Mouse (Mus musculus) embryo, embryonic 9.5 days (tissue): Measurements from ENCODE around the gene Mrgprg.

ENCODE experiments used
- DNase-seq: peaks from one replicate; pipeline ENCODE4 v3.0.0-alpha.2; 2017; ENCODE audit errors: extremely low spot score

Mrgprg gene

DNA sequence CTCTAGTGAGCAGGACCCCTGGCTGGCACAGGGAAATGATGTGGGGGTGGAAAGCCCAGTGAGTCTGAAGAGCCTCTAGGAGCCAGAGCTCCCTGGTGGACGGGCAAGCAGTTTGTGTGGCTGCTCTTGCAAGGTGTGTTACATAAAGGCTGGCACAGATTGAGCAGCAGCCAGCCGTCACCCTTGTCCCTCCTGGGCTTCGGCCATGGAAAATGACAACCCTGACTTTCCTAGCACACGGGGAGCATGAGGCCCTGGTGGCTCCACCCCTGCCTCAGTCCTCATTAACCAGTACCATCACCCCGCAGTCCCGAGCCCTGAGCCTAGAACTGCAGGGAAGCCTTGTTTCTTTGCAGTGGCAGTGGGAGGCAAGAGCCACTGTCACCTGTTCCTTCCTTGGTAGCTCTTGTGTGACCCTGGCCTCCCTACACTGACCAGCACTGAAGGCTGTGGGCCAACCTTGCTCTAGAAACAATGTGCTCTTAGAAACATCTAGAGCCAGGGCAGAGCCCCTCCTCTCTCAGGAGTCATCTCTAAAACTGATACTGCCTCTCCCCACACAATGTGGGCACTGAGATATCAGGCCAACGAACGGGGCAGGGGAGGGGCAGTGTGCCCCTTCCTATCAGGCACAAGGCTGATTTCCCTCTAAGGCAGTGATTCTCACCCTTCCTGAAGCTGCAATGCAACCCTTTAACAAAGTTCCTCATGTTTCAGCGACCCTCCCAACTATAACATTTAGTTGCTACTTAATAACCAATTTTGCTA is 11.3 kb downstream of the Mrgprg start:
- no peak for DNase-seq

DNA sequence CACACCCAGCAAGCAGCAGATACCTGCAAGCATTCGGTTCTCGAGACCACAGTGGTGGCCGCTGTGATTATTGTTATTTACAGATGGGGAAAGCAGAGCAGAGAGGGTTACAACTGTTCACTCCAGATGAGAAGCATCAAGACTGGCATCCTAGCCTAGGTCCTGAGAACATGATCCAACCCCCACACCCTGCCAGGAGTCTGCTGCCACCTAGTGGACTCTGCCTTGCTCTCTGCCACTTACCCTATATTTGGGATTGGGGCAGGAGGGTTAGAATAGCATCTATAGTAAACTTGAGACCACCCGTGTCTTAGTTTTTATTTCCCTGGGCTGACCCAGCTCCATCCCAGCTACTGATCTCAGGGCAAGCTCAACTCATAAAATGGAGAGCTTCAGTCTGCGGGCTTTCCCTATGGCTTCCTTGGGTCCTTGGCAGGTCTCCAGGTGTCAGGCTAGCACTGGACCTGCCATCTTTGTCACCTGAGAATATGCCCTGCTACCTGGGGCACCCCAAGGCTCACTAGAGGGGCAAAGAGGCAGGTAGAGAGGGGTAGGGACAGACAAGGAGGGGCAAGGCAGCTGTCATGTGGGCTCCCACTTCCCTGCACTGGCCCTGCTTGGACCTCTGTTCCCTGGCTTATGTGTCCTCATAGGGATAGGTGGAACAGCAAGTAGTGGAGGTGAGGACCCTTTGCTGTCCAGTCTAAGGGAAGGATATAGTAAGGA is 12.6 kb downstream of the Mrgprg start:
- DNase-seq = peak; percentile 54

DNA sequence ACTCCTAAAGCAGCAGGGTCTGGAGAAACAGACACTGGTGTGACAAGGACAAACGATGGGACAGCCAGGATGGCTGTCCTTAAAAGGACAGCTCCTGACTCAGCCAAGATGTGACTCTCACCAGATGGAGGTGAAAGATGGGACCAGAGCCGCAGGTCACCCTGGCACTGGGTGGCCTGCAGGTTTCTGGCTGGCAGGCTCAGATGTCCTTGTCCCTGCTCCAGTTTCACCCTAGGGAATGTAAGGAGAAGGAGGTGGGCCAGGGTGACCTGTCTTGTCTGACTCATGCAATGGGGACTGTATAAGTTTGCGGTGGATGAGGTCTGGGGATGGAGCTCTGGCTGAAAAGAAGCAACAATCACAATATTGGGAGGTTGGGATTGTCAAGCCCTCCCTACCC is 14.2 kb downstream of the Mrgprg start:
- no peak for DNase-seq

DNA sequence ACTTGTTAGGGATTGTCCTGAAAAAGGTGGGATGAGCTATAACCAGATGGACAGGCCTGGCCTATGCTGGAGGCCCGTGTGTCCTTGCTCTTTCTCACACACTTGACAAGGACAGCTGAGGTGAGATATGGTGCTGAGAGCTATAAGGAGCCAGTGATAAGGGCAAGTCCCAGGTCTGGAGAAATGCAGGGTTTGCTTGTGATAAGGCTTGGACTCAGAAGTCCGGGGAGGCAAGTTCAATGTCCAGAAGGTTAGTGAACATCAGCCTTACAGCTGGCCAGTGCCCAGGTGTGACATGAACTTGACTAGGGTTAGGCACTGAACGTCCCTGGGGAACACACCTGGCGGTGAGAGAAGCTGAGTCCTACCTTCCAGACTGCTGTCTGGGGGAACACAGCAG is 14.7 kb downstream of the Mrgprg start:
- DNase-seq = no peak

DNA sequence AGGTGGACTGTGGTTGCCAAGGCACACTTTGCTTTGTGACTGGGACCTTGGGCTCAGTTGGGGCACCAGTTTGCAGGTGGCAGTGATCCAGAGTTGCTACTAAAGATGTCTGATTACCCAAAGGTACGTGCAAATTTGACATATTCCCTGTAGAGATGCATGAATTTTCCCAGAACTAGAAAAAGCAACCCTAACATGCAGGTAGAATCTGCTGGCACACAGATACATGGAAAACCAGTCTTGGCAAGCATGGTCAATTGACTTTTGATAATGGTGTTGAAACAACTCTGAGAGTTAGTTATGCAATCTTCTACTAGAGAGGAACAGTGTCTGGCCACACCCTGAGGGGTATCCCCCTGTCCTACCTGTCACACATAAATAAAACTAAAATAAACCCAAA is 15.4 kb downstream of the Mrgprg start:
- no peak for DNase-seq

DNA sequence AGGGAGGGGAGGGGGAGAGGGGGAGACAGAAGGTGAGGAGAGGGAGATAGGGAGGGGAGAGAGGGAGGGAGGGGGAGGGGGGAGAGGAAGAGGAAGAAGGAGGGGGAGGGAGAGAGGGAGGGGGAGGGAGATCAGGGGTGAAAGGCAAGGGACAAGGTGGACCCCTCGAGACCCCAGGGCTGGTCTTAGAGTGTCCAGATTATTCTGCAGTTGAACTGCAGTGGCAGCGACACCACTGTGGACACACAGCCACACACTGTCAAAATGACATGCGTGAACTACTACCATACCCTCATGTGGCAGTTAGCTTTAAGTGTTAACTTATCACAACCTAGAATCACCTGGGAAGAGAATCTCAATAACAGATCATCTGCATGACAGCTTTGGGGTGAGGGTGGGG is 17.7 kb downstream of the Mrgprg start:
- DNase-seq = no peak

DNA sequence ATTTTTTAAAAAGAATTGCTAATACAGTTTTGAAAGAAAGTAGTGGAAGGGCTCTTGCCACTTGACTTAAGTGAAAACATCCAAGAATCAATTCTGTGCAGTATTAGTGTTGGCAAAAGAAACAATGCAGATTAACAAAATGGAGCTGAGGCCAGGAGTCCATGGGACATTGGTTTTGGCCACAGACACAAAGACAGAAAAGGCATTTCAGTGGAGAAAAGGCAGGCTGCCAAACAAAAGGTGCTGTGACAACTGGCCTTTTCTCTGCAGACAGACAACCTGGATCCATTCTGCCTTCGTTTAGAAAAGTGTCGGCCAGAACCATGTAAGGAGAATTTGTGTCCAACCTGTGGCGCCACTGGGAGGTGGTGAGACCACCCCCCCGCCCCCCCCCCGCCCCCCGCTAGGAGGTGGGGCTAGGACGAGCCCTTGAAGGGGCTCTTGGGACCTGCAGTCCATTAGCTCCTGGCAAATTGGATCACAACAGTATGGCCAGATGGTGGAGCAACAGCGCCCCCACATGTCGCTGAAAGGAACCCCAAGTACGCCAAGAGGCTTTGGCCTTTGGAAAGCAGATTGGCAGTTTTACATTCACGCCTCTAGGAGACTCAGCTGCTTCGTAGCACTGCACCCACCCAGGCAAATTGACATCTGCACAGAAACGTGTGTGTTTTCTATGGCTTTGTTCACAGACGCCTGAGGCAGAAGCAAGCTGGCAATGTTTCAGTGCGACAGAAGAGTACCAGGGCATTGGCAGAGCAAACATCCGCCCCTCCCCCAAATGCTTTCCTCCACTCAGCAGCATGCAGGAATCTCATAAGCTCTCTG is 18.5 kb downstream of the Mrgprg start:
- peak; percentile 90 for DNase-seq

DNA sequence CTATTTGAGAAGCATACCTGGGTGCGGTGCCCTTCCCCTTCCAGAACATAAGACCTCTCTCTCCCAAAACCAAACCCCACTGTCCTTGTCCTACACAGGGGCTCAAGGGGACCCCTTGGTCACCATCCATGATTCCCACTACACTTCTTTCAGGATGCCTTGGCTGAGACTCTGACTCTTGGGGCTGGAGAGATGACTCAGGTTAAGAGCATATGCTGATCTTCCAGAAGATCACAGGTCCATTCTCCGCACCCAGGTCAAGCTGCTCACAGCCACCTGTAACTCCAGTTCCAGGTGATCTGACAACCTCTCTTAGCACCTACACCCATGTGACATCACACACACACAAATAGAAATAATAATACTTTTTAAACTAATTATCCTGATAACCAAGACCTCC is 26.1 kb downstream of the Mrgprg start:
- no peak for DNase-seq

DNA sequence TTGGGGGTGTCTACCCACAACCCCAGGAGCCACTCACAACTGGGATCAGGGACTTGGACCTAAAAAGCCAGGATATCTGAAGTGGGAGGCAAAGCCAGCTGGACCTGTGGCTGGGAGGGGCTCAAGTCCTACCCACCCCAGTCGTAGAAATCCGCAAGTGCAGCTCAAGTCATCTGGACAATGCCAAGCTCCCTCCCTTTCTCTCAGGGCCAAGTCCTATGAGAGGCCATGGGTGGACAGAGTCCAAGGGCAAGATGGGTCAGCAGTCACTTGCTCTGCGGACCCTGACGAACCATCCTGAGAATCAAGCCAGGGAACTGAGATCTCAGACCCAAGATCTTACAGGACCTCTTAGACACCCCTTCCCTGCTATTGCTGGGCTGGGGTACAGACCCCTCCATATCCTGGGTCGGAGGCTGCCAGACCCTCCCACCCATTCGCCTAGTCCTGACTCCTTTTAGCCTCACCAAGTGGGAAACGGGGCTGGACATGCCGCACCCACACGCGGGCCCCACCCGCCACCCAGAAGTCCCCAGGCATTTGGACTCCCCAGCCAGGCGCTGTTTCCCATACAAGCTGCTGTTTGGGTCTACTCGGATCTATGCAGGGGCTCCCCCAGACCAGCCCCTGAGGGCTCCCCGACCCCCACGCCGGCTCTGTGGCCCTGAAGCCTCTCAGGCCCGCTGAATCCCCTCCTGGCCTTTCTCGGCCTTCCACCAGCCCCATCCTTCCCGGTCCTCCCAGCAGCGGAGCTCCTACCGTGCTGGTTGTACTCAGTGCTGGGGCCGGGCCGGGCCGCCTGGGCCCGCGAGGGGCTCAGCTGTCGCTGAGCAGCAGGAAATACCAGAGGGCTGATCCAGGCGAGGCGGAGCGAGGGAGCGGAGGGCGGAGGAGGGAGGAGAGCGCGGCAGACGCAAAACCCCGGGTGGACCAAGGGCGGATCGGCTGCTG is 27.0 kb downstream of the Mrgprg start:
- peak; percentile 84 for DNase-seq

DNA sequence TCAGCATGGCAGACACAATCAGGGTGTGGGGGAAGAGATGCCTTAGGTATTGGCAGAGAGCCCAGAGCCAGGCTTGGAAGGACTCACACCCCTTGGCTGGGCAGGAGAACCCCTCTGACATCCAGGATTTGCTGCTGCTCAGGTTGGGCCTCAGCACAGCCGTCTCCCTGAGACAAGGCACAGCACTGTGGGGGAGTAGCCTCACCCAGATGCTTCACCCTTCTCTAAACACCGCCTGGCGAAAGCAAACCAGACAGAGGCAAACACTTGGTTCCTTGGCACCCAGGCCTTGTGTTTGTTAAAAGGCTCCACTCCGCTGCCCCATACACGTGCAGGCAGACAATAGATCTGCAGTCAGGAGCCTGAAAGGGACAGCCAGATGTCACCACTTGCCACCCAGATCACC is 28.2 kb downstream of the Mrgprg start:
- no peak for DNase-seq

DNA sequence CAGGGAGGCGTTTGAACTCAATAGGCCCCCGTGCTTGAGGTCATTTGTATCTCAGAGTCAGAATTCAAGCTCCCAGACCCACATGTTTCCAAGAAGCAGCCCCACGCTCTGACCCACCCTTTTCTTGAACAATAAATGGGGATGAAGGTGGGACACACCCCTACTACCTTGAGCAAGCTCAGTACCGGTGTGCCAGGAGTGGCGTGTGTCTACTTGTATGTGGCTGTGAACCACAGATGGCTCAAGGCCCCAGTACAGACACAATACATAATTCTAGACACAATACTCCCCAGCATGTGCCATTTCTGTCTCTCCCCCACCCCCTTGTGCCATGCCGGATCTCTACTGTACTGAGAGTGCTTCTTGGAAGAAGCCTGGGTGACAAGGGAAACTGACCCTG is 28.6 kb downstream of the Mrgprg start:
- DNase-seq = no peak

DNA sequence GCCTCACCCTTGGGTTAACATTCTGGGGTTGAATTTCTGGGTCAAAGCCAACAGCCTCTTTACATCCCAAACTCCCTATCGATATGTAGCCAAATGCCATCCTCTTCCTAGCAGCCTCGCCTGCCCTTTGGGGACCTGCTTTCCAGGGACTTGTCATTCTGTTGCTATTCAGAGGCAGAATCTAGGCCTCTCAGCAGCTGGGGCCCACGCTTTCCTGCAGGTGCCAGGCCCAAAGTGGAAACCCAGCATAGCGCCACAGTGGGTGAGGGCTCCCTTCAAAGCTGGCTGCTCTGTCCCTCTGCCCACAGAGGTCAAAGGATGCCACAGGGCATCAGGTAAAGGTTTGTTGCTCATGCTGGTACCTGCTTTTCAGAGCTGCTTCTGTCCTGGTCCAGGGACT is 33.0 kb downstream of the Mrgprg start:
- DNase-seq = no peak

DNA sequence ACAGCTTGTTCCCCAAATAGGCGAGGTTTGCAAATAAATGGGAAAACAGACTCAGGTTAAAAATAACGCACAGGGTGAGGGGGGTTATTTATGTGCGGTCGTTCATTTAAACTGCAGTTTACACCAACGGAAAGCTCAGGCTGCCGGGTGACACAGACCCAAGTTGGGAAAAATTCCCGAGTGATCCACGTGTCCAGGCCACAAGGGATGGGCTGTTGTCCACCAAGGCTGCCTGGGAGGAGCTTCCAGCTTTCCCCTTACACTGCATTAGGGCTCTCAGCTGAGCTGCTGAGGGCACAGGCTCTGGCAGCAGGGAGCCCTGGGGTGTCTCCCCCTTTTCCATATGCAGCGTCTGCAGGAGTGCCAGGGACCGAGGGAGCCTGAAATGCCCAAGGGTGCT is 36.9 kb downstream of the Mrgprg start:
- no peak for DNase-seq

DNA sequence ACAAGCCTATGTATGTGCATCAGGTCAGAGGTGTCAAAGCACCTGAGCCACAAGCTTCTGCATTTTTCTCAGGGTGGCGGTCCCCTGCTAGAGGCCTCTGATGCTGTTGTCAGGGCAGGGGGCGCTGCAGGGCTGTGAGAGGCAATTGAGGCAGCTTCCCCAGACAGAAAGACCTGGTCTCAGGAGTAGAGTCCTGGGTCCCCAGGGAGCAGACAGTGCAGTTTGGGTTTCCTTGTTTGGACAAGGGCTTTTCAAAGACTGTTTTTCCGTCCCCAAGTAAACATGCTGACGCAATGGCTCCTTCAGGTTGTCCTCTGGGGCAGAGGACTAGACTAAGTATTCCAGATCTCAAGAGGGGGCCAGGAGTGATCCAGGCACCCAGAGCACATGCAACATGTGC is 40.4 kb downstream of the Mrgprg start:
- DNase-seq = no peak

DNA sequence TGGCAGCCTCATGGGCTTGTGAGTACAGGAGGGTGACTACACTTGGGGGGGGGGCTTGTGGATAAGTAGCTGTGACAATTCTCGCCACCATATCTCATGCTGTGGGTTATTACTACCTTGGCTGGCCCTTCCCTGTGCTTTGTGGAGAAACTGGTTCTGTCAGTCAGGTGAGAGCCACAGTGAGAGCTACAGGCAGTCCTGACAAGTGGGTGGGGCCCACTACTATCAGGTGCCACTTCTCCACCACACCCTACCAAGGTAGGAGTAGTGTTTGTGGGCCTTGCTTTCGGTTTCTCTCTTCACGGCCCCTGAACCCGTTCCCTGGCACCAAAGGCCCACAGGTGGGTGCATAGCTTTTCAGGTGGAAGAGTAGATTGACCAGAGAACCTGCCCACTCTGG is 43.0 kb downstream of the Mrgprg start:
- no peak for DNase-seq

DNA sequence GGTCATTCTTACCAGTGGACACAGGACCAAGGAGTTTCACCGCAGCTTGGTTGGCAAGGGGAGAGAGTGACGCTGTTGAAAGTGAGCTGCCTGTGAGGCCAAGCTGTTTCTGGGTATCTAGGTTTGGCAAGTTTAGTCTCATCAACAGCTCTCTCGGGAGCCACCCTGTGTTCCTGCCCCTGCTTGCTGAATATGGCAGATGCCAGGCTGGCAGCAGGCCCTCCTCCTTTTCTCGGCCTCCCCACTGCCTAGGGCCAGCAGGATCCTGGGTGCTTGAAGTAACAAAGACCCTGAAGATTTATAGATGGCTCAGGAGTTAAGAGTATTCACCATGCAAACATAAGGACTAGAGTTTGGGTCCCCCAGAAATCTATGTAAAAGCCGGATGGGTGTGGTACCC is 44.1 kb downstream of the Mrgprg start:
- DNase-seq = no peak

DNA sequence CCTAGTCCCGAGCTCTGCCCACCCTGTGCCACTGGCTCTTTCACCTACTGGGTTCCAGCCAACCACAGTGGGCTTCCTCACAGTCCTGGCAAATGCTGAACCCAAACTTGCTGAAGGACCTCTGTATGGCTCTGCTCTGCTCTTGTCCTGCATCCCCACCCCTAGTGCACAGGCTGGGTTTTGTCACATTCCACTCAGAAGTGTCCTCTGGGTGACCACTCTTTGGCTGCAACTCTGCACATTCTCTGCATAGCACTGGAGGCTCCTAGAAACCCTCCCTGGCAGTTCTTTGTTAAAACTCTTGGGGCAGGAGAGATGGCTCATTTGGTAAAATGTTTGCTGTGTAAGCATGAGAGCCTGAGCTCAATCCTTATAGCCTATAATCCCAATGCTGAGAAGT is 49.0 kb downstream of the Mrgprg start:
- DNase-seq = no peak
